Comparison of ENCODE assay signal across 18 mouse cellular contexts in genomic region chr13:101568985-101569631, GRCm38 (mm10).
A peak's percentile ranks its signal among the peaks of the same experiment; 100 is the strongest.
DNase-seq lines count a peak whose midpoint lies in the region; ATAC-seq and TF ChIP-seq lines count a peak whose summit lies in the region.
"Had no signal": no experiment of that assay in that cellular context is flagged by ENCODE, and none has a peak within 500 bp of the region (broad histone marks: within the 10 kb centered on the region; RNA-seq: fewer than 3 reads in every experiment).

No protein-coding gene starts in this region.

- 47% methylated on average over 6 of the region's 6 CpGs for WGBS in midbrain, embryonic 10.5 days
- WGBS in midbrain, postnatal 0 days, result 48% methylated on average over 6 of the region's 6 CpGs
- WGBS in embryonic facial prominence, embryonic 10.5 days, result 64% methylated on average over 6 of the region's 6 CpGs
- 52% methylated on average over 6 of the region's 6 CpGs for WGBS in midbrain, embryonic 14.5 days

- no peaks in the 10 kb centered on the region for H3K36me3 ChIP-seq in midbrain, embryonic 10.5 days
- H3K36me3 ChIP-seq in midbrain, postnatal 0 days (ENCODE audit: insufficient read depth, low read length), result no peaks in the 10 kb centered on the region
- H3K36me3 ChIP-seq in embryonic facial prominence, embryonic 10.5 days (replicated peaks), result no peaks in the 10 kb centered on the region
- H3K36me3 ChIP-seq in midbrain, embryonic 14.5 days (ENCODE audit: control insufficient read depth, insufficient read depth, low read length), result no peaks in the 10 kb centered on the region
- H3K36me3 ChIP-seq: embryonic facial prominence, embryonic 13.5 days; heart, embryonic 15.5 days; kidney, embryonic 15.5 days had no signal

- H3K4me2 ChIP-seq in midbrain, postnatal 0 days (ENCODE audit: low read depth, low read length, poor library complexity, severe bottlenecking), result no peak overlapping the region
- H3K4me2 ChIP-seq in midbrain, embryonic 14.5 days (ENCODE audit: low read length), result no peak overlapping the region
- H3K4me2 ChIP-seq: embryonic facial prominence, embryonic 13.5 days; heart, embryonic 15.5 days; kidney, embryonic 15.5 days; liver, embryonic 11.5 days had no signal

- no peak overlapping the region for H3K9ac ChIP-seq in midbrain, postnatal 0 days (replicated peaks; ENCODE audit: low read length, poor library complexity, severe bottlenecking)
- H3K9ac ChIP-seq in midbrain, embryonic 14.5 days (replicated peaks; ENCODE audit: low read length), result no peak overlapping the region
- H3K9ac ChIP-seq: embryonic facial prominence, embryonic 13.5 days; heart, embryonic 15.5 days; kidney, embryonic 15.5 days had no signal

- DNase-seq in embryo, embryonic 10 days (ENCODE audit: low spot score), result peak; percentile 36
- no peak for DNase-seq in embryo, embryonic 9.5 days (ENCODE audit: extremely low spot score)
- DNase-seq in midbrain, embryonic 10.5 days (ENCODE audit: low spot score), result peak; percentile 55
- no peak for DNase-seq in midbrain, postnatal 0 days (ENCODE audit: low spot score)
- peak; percentile 14 for DNase-seq in embryonic facial prominence, embryonic 10.5 days (ENCODE audit: low spot score)
- peak; percentile 36 for DNase-seq in midbrain, embryonic 14.5 days
- no peak for DNase-seq in right cerebral cortex, postnatal 4 days
- DNase-seq in spleen, postnatal 14 days (ENCODE audit: low spot score in 2 of 2), result no peak
- DNase-seq: adrenal gland, adult 2 months; cerebellum, adult 9-11 months; gastrocnemius, postnatal 25 days; layer of hippocampus, adult 9-11 months; lung, postnatal 14 days had no signal

- no peak for ATAC-seq in midbrain, postnatal 0 days (ENCODE audit: low FRiP score)
- 0 out of 2 replicates have a peak, but pooled peaks have one; percentile 34 for ATAC-seq in midbrain, embryonic 14.5 days (ENCODE audit: low FRiP score, low TSS enrichment)

- H3K27me3 ChIP-seq in midbrain, embryonic 10.5 days (ENCODE audit: low read depth, poor library complexity, severe bottlenecking), result no peaks in the 10 kb centered on the region
- H3K27me3 ChIP-seq in midbrain, postnatal 0 days (ENCODE audit: insufficient read depth, low read length), result no peaks in the 10 kb centered on the region
- H3K27me3 ChIP-seq in embryonic facial prominence, embryonic 10.5 days (replicated peaks; ENCODE audit: low read depth, poor library complexity, severe bottlenecking), result no peaks in the 10 kb centered on the region
- no peaks in the 10 kb centered on the region for H3K27me3 ChIP-seq in midbrain, embryonic 14.5 days (ENCODE audit: control insufficient read depth, insufficient read depth, low read length)
- H3K27me3 ChIP-seq: embryonic facial prominence, embryonic 13.5 days; heart, embryonic 15.5 days; kidney, embryonic 15.5 days had no signal

- H3K4me1 ChIP-seq in midbrain, embryonic 10.5 days, result peaks cover 18% of the 10 kb centered on the region
- H3K4me1 ChIP-seq in midbrain, postnatal 0 days (ENCODE audit: insufficient read depth, low read length), result no peaks in the 10 kb centered on the region
- H3K4me1 ChIP-seq in embryonic facial prominence, embryonic 10.5 days, result peaks cover 10% of the 10 kb centered on the region
- peaks cover 5% of the 10 kb centered on the region; the same call in 1 of the 2 replicates for H3K4me1 ChIP-seq in midbrain, embryonic 14.5 days (ENCODE audit: control insufficient read depth, insufficient read depth, low read length)
- H3K4me1 ChIP-seq: embryonic facial prominence, embryonic 13.5 days; kidney, embryonic 15.5 days had no signal

- H3K27ac ChIP-seq in midbrain, embryonic 10.5 days (replicated peaks), result peak overlapping the region; percentile 77
- H3K27ac ChIP-seq in midbrain, postnatal 0 days (ENCODE audit: low read depth, low read length), result no peak overlapping the region
- no peak overlapping the region for H3K27ac ChIP-seq in embryonic facial prominence, embryonic 10.5 days (replicated peaks)
- no peak overlapping the region for H3K27ac ChIP-seq in midbrain, embryonic 14.5 days (replicated peaks; ENCODE audit: low read depth, low read length)
- H3K27ac ChIP-seq: embryonic facial prominence, embryonic 13.5 days; heart, embryonic 15.5 days; kidney, embryonic 15.5 days; stomach, postnatal 0 days had no signal

- no peaks in the 10 kb centered on the region for H3K9me3 ChIP-seq in midbrain, embryonic 10.5 days (replicated peaks)
- H3K9me3 ChIP-seq in midbrain, postnatal 0 days (ENCODE audit: low read length), result no peaks in the 10 kb centered on the region
- H3K9me3 ChIP-seq in embryonic facial prominence, embryonic 10.5 days, result no peaks in the 10 kb centered on the region
- H3K9me3 ChIP-seq in midbrain, embryonic 14.5 days (ENCODE audit: control insufficient read depth, low read length), result no peaks in the 10 kb centered on the region
- H3K9me3 ChIP-seq: embryonic facial prominence, embryonic 13.5 days; heart, embryonic 15.5 days; kidney, embryonic 15.5 days had no signal

- TF ChIP-seq CTCF in midbrain, postnatal 0 days (IDR thresholded peaks at IDR 0.05), result no peak

- no peak overlapping the region for H3K4me3 ChIP-seq in midbrain, embryonic 10.5 days
- no peak overlapping the region for H3K4me3 ChIP-seq in midbrain, postnatal 0 days (ENCODE audit: low read depth, low read length)
- H3K4me3 ChIP-seq in embryonic facial prominence, embryonic 10.5 days, result no peak overlapping the region
- H3K4me3 ChIP-seq in midbrain, embryonic 14.5 days (replicated peaks; ENCODE audit: low read depth, low read length), result no peak overlapping the region
- H3K4me3 ChIP-seq: embryonic facial prominence, embryonic 13.5 days; heart, embryonic 15.5 days; kidney, embryonic 15.5 days had no signal

Comparison
In these comparisons a context has a peak if more than half of its experiments do, and no peak if none do; other contexts are left out.
1. DNase-seq: peak in embryo, embryonic 10 days (single experiment), midbrain, embryonic 10.5 days (single experiment), embryonic facial prominence, embryonic 10.5 days (single experiment) and midbrain, embryonic 14.5 days (single experiment); none in embryo, embryonic 9.5 days (single experiment), midbrain, postnatal 0 days (single experiment), right cerebral cortex, postnatal 4 days (single experiment) and spleen, postnatal 14 days (0 of 2).